Mouse (Mus musculus): ENCODE measurements at regions not wholly inside any gene's neighbourhood (a gene's known extent, or its start where the extent isn't known, plus 50 kb on each side); places are given as distances from the start of the nearest gene placed in this dataset.

- H3K79me2 ChIP-seq (ENCODE audit: control insufficient read depth, insufficient read depth) = no peaks in the 10 kb centered on the region
- no peak overlapping the region for H3K4me3 ChIP-seq
- no peaks in the 10 kb centered on the region for H3K27me3 ChIP-seq (ENCODE audit: control insufficient read depth, insufficient read depth, insufficient read length)
- H3ac ChIP-seq (ENCODE audit: control insufficient read depth, insufficient read length) = no peak overlapping the region
- TF ChIP-seq CEBPB (IDR thresholded peaks at IDR 0.05; ENCODE audit: insufficient read depth, poor library complexity, severe bottlenecking) (peak; percentile 59; the same call in 1 of the 2 replicates), REST (IDR thresholded peaks at IDR 0.05; ENCODE audit: insufficient read depth, insufficient read length) (no peak), USF1 (IDR thresholded peaks at IDR 0.05; ENCODE audit: low read depth) (no peak), TCF3 (IDR thresholded peaks at IDR 0.05; ENCODE audit: insufficient read length, low read depth) (no peak)
- peak overlapping the region; percentile 0 for H3K4me2 ChIP-seq (ENCODE audit: low read depth)
- H3K36me3 ChIP-seq (ENCODE audit: control insufficient read depth, insufficient read depth) = no peaks in the 10 kb centered on the region
Measured at GRCm38 (mm10) chr16:79881855-79882254, 791.0 kb upstream of the Tmprss15 start.

- no peaks in the 10 kb centered on the region for H3K36me3 ChIP-seq (ENCODE audit: control insufficient read depth, insufficient read depth)
- H3K27me3 ChIP-seq (ENCODE audit: control insufficient read depth, insufficient read depth, insufficient read length) = no peaks in the 10 kb centered on the region
- H3K4me2 ChIP-seq (ENCODE audit: low read depth) = no peak overlapping the region
- TF ChIP-seq MYOG (IDR thresholded peaks at IDR 0.05; ENCODE audit: control insufficient read depth in 1 of 3, insufficient read depth in 1 of 3, insufficient read length in 2 of 3, low read depth in 2 of 3) (no peak), REST (IDR thresholded peaks at IDR 0.05; ENCODE audit: insufficient read depth, insufficient read length) (no peak), MYOD1 (IDR thresholded peaks at IDR 0.05; ENCODE audit: control insufficient read depth in 1 of 3, insufficient read length in 2 of 3, low read depth in 2 of 3) (no peak), MAX (IDR thresholded peaks at IDR 0.05; ENCODE audit: low read depth) (no peak), SRF (IDR thresholded peaks at IDR 0.05; ENCODE audit: control insufficient read depth, insufficient read length, low read depth) (no peak), CEBPB (IDR thresholded peaks at IDR 0.05; ENCODE audit: insufficient read depth, poor library complexity, severe bottlenecking) (peak; percentile 49; the same call in 1 of the 2 replicates)
- no peaks in the 10 kb centered on the region for H3K79me2 ChIP-seq (ENCODE audit: control insufficient read depth, insufficient read depth)
- no peak overlapping the region for H3ac ChIP-seq (ENCODE audit: control insufficient read depth, insufficient read length)
- H3K4me3 ChIP-seq = no peak overlapping the region
Measured at GRCm38 (mm10) chr16:79878063-79878462, 787.2 kb upstream of the Tmprss15 start.

- H3K27me3 ChIP-seq (ENCODE audit: control insufficient read depth, insufficient read depth, insufficient read length) = no peaks in the 10 kb centered on the region
- no peak overlapping the region for H3K4me3 ChIP-seq
- no peaks in the 10 kb centered on the region for H3K79me2 ChIP-seq (ENCODE audit: control insufficient read depth, insufficient read depth)
- TF ChIP-seq E2F4 (IDR thresholded peaks at IDR 0.05; ENCODE audit: insufficient read depth) = no peak
- no peak for TF ChIP-seq CEBPB (IDR thresholded peaks at IDR 0.05; ENCODE audit: insufficient read depth, poor library complexity, severe bottlenecking)
- TF ChIP-seq SRF (IDR thresholded peaks at IDR 0.05; ENCODE audit: control insufficient read depth, insufficient read length, low read depth) = no peak
- no peak overlapping the region for H3ac ChIP-seq (ENCODE audit: control insufficient read depth, insufficient read length)
- no peak overlapping the region for H3K4me2 ChIP-seq (ENCODE audit: low read depth)
- no peaks in the 10 kb centered on the region for H3K36me3 ChIP-seq (ENCODE audit: control insufficient read depth, insufficient read depth)
Measured at GRCm38 (mm10) chr16:79876827-79877226, 785.9 kb upstream of the Tmprss15 start.

GRCm38 (mm10) chr16:79870578-79871270 lies 779.8 kb upstream of the Tmprss15 start:
- H3K4me2 ChIP-seq (ENCODE audit: low read depth) = no peak overlapping the region
- no peaks in the 10 kb centered on the region for H3K27me3 ChIP-seq (ENCODE audit: control insufficient read depth, insufficient read depth, insufficient read length)
- TF ChIP-seq MYOD1 (IDR thresholded peaks at IDR 0.05; ENCODE audit: control insufficient read depth in 1 of 3, insufficient read length in 2 of 3, low read depth in 2 of 3) (no peak), POLR2A (IDR thresholded peaks at IDR 0.05; ENCODE audit: insufficient read length, low read depth) (no peak), POLR2AphosphoS2 (IDR thresholded peaks at IDR 0.05; ENCODE audit: insufficient read length, low read depth) (no peak), MYOG (IDR thresholded peaks at IDR 0.05; ENCODE audit: control insufficient read depth in 1 of 3, insufficient read depth in 1 of 3, insufficient read length in 2 of 3, low read depth in 2 of 3) (no peak), CEBPB (IDR thresholded peaks at IDR 0.05; ENCODE audit: insufficient read depth, poor library complexity, severe bottlenecking) (no peak), REST (IDR thresholded peaks at IDR 0.05; ENCODE audit: insufficient read depth, insufficient read length) (no peak), E2F4 (IDR thresholded peaks at IDR 0.05; ENCODE audit: insufficient read depth) (no peak)
- no peaks in the 10 kb centered on the region for H3K36me3 ChIP-seq (ENCODE audit: control insufficient read depth, insufficient read depth)
- H3K4me3 ChIP-seq = no peak overlapping the region
- no peak overlapping the region for H3ac ChIP-seq (ENCODE audit: control insufficient read depth, insufficient read length)
- H3K79me2 ChIP-seq (ENCODE audit: control insufficient read depth, insufficient read depth) = no peaks in the 10 kb centered on the region

- Histone ChIP-seq H3K27me3 (ENCODE audit: control insufficient read depth, insufficient read depth, insufficient read length) (no peaks in the 10 kb centered on the region), H3K4me2 (ENCODE audit: low read depth) (no peak overlapping the region), H3K36me3 (ENCODE audit: control insufficient read depth, insufficient read depth) (no peaks in the 10 kb centered on the region), H3K79me2 (ENCODE audit: control insufficient read depth, insufficient read depth) (no peaks in the 10 kb centered on the region), H3K4me3 (no peak overlapping the region), H3ac (ENCODE audit: control insufficient read depth, insufficient read length) (no peak overlapping the region)
- no peak for TF ChIP-seq CEBPB (IDR thresholded peaks at IDR 0.05; ENCODE audit: insufficient read depth, poor library complexity, severe bottlenecking)
- TF ChIP-seq TCF3 (IDR thresholded peaks at IDR 0.05; ENCODE audit: insufficient read length, low read depth) = no peak
- TF ChIP-seq POLR2A (IDR thresholded peaks at IDR 0.05; ENCODE audit: insufficient read length, low read depth) = no peak
- no peak for TF ChIP-seq REST (IDR thresholded peaks at IDR 0.05; ENCODE audit: insufficient read depth, insufficient read length)
- TF ChIP-seq E2F4 (IDR thresholded peaks at IDR 0.05; ENCODE audit: insufficient read depth) = no peak
- no peak for TF ChIP-seq MAX (IDR thresholded peaks at IDR 0.05; ENCODE audit: low read depth)
- TF ChIP-seq USF1 (IDR thresholded peaks at IDR 0.05; ENCODE audit: low read depth) = no peak
- no peak for TF ChIP-seq MYOD1 (IDR thresholded peaks at IDR 0.05; ENCODE audit: control insufficient read depth in 1 of 3, insufficient read length in 2 of 3, low read depth in 2 of 3)
- TF ChIP-seq TCF12 (IDR thresholded peaks at IDR 0.05; ENCODE audit: insufficient read depth, poor library complexity, severe bottlenecking) = no peak
- TF ChIP-seq SRF (IDR thresholded peaks at IDR 0.05; ENCODE audit: control insufficient read depth, insufficient read length, low read depth) = no peak
- TF ChIP-seq MYOG (IDR thresholded peaks at IDR 0.05; ENCODE audit: control insufficient read depth in 1 of 3, insufficient read depth in 1 of 3, insufficient read length in 2 of 3, low read depth in 2 of 3) = no peak
- no peak for TF ChIP-seq POLR2AphosphoS2 (IDR thresholded peaks at IDR 0.05; ENCODE audit: insufficient read length, low read depth)
Measured at GRCm38 (mm10) chr16:79859540-79859939, 768.6 kb upstream of the Tmprss15 start.
